Mouse (Mus musculus): Measurements from ENCODE around the gene Rer1. TPM values are rescaled to one million over a fixed set of nuclear protein-coding genes. Genes with fewer than 3 reads are reported as not detected.

Rer1 gene
- polyA plus RNA-seq, 1 experiment from 2014 or later: 167 TPM

GRCm38 (mm10) chr4:155118278-155118677, 32.1 kb upstream of the Rer1 start:
- H3K36me3 ChIP-seq (ENCODE audit: control insufficient read depth, insufficient read depth, low read length): no peaks in the 10 kb centered on the region
- ATAC-seq (ENCODE audit: low FRiP score, low TSS enrichment): no peak
- no peak overlapping the region for H3K9ac ChIP-seq (ENCODE audit: low read depth, low read length)
- no peaks in the 10 kb centered on the region for H3K9me3 ChIP-seq (ENCODE audit: control insufficient read depth, low read length)
- no peak overlapping the region for H3K4me2 ChIP-seq (replicated peaks; ENCODE audit: low read depth, low read length)
- peaks cover 12% of the 10 kb centered on the region for H3K4me1 ChIP-seq (ENCODE audit: control insufficient read depth, insufficient read depth, low read length)
- no peak overlapping the region for H3K4me3 ChIP-seq (ENCODE audit: low read length)
- H3K27ac ChIP-seq (ENCODE audit: low read depth, low read length): no peak overlapping the region
- no peaks in the 10 kb centered on the region for H3K27me3 ChIP-seq (ENCODE audit: control insufficient read depth, insufficient read depth, low read length)
- WGBS: 71% methylated on average over 10 of the region's 10 CpGs

GRCm38 (mm10) chr4:155117396-155117978, 31.3 kb upstream of the Rer1 start:
- no peaks in the 10 kb centered on the region for H3K9me3 ChIP-seq (ENCODE audit: control insufficient read depth, low read length)
- H3K4me2 ChIP-seq (replicated peaks; ENCODE audit: low read depth, low read length): no peak overlapping the region
- H3K9ac ChIP-seq (ENCODE audit: low read depth, low read length): no peak overlapping the region
- H3K27ac ChIP-seq (ENCODE audit: low read depth, low read length): no peak overlapping the region
- ATAC-seq (ENCODE audit: low FRiP score, low TSS enrichment): no peak
- no peak overlapping the region for H3K4me3 ChIP-seq (ENCODE audit: low read length)
- 78% methylated on average over 6 of the region's 6 CpGs for WGBS
- H3K27me3 ChIP-seq (ENCODE audit: control insufficient read depth, insufficient read depth, low read length): no peaks in the 10 kb centered on the region
- H3K4me1 ChIP-seq (ENCODE audit: control insufficient read depth, insufficient read depth, low read length): peaks cover 7% of the 10 kb centered on the region
- no peaks in the 10 kb centered on the region for H3K36me3 ChIP-seq (ENCODE audit: control insufficient read depth, insufficient read depth, low read length)

- WGBS: 72% methylated on average over 4 of the region's 4 CpGs
- Histone ChIP-seq H3K9ac (ENCODE audit: low read depth, low read length) (no peak overlapping the region), H3K36me3 (ENCODE audit: control insufficient read depth, insufficient read depth, low read length) (no peaks in the 10 kb centered on the region), H3K4me3 (ENCODE audit: low read length) (no peak overlapping the region), H3K4me1 (ENCODE audit: control insufficient read depth, insufficient read depth, low read length) (no peaks in the 10 kb centered on the region), H3K4me2 (replicated peaks; ENCODE audit: low read depth, low read length) (no peak overlapping the region), H3K27me3 (ENCODE audit: control insufficient read depth, insufficient read depth, low read length) (no peaks in the 10 kb centered on the region), H3K9me3 (ENCODE audit: control insufficient read depth, low read length) (no peaks in the 10 kb centered on the region), H3K27ac (ENCODE audit: low read depth, low read length) (no peak overlapping the region)
- no peak for ATAC-seq (ENCODE audit: low FRiP score, low TSS enrichment)
These were observed 30.4 kb upstream of the Rer1 start for GRCm38 (mm10) chr4:155116607-155117006.

GRCm38 (mm10) chr4:155113766-155114410, 27.7 kb upstream of the Rer1 start:
- Histone ChIP-seq H3K36me3 (ENCODE audit: control insufficient read depth, insufficient read depth, low read length) (no peaks in the 10 kb centered on the region), H3K27me3 (ENCODE audit: control insufficient read depth, insufficient read depth, low read length) (no peaks in the 10 kb centered on the region), H3K4me1 (ENCODE audit: control insufficient read depth, insufficient read depth, low read length) (0 out of 2 replicates have a peak, but pooled peaks cover 4% of the 10 kb centered on the region), H3K9ac (ENCODE audit: low read depth, low read length) (no peak overlapping the region), H3K4me2 (replicated peaks; ENCODE audit: low read depth, low read length) (no peak overlapping the region), H3K4me3 (ENCODE audit: low read length) (no peak overlapping the region), H3K27ac (ENCODE audit: low read depth, low read length) (no peak overlapping the region), H3K9me3 (ENCODE audit: control insufficient read depth, low read length) (no peaks in the 10 kb centered on the region)
- 68% methylated on average over 8 of the region's 8 CpGs for WGBS
- ATAC-seq (ENCODE audit: low FRiP score, low TSS enrichment): no peak

- 55% methylated on average over 5 of the region's 5 CpGs for WGBS
- no peak overlapping the region for H3K9ac ChIP-seq (ENCODE audit: low read depth, low read length)
- H3K4me3 ChIP-seq (ENCODE audit: low read length): no peak overlapping the region
- H3K4me2 ChIP-seq (replicated peaks; ENCODE audit: low read depth, low read length): no peak overlapping the region
- no peaks in the 10 kb centered on the region for H3K9me3 ChIP-seq (ENCODE audit: control insufficient read depth, low read length)
- no peak for ATAC-seq (ENCODE audit: low FRiP score, low TSS enrichment)
- no peak overlapping the region; the same call in 1 of the 2 replicates for H3K27ac ChIP-seq (ENCODE audit: low read depth, low read length)
- no peaks in the 10 kb centered on the region for H3K36me3 ChIP-seq (ENCODE audit: control insufficient read depth, insufficient read depth, low read length)
- H3K27me3 ChIP-seq (ENCODE audit: control insufficient read depth, insufficient read depth, low read length): no peaks in the 10 kb centered on the region
- H3K4me1 ChIP-seq (ENCODE audit: control insufficient read depth, insufficient read depth, low read length): 0 out of 2 replicates have a peak, but pooled peaks cover 4% of the 10 kb centered on the region
These were observed 23.3 kb upstream of the Rer1 start for GRCm38 (mm10) chr4:155109471-155109870.

- H3K36me3 ChIP-seq (ENCODE audit: control insufficient read depth, insufficient read depth, low read length): no peaks in the 10 kb centered on the region
- 94% methylated on average over 4 of the region's 4 CpGs for WGBS
- H3K27me3 ChIP-seq (ENCODE audit: control insufficient read depth, insufficient read depth, low read length): no peaks in the 10 kb centered on the region
- H3K4me2 ChIP-seq (replicated peaks; ENCODE audit: low read depth, low read length): no peak overlapping the region
- 0 out of 2 replicates have a peak, but pooled peaks cover 4% of the 10 kb centered on the region for H3K4me1 ChIP-seq (ENCODE audit: control insufficient read depth, insufficient read depth, low read length)
- no peak for ATAC-seq (ENCODE audit: low FRiP score, low TSS enrichment)
- H3K9me3 ChIP-seq (ENCODE audit: control insufficient read depth, low read length): no peaks in the 10 kb centered on the region
- H3K27ac ChIP-seq (ENCODE audit: low read depth, low read length): no peak overlapping the region
- H3K9ac ChIP-seq (ENCODE audit: low read depth, low read length): no peak overlapping the region
- no peak overlapping the region for H3K4me3 ChIP-seq (ENCODE audit: low read length)
These were observed 21.7 kb upstream of the Rer1 start for GRCm38 (mm10) chr4:155107886-155108285.

- ATAC-seq (ENCODE audit: low FRiP score, low TSS enrichment): no peak
- H3K9me3 ChIP-seq (ENCODE audit: control insufficient read depth, low read length): no peaks in the 10 kb centered on the region
- H3K4me1 ChIP-seq (ENCODE audit: control insufficient read depth, insufficient read depth, low read length): no peaks in the 10 kb centered on the region
- H3K4me3 ChIP-seq (ENCODE audit: low read length): no peak overlapping the region
- H3K27me3 ChIP-seq (ENCODE audit: control insufficient read depth, insufficient read depth, low read length): no peaks in the 10 kb centered on the region
- WGBS: 66% methylated on average over 4 of the region's 4 CpGs
- H3K9ac ChIP-seq (ENCODE audit: low read depth, low read length): no peak overlapping the region
- H3K27ac ChIP-seq (ENCODE audit: low read depth, low read length): no peak overlapping the region
- H3K36me3 ChIP-seq (ENCODE audit: control insufficient read depth, insufficient read depth, low read length): no peaks in the 10 kb centered on the region
- no peak overlapping the region for H3K4me2 ChIP-seq (replicated peaks; ENCODE audit: low read depth, low read length)
These were observed 12.4 kb upstream of the Rer1 start for GRCm38 (mm10) chr4:155098572-155098971.

- H3K27ac ChIP-seq (ENCODE audit: low read depth, low read length): no peak overlapping the region
- ATAC-seq (ENCODE audit: low FRiP score, low TSS enrichment): no peak
These were observed 11.3 kb upstream of the Rer1 start for GRCm38 (mm10) chr4:155097452-155097851.

GRCm38 (mm10) chr4:155095967-155096366, 9.8 kb upstream of the Rer1 start:
- no peak overlapping the region for H3K4me3 ChIP-seq (ENCODE audit: low read length)
- no peak overlapping the region for H3K27ac ChIP-seq (ENCODE audit: low read depth, low read length)
- ATAC-seq (ENCODE audit: low FRiP score, low TSS enrichment): no peak

More at GRCm38 (mm10) chr4:155097452-155097851, 11.3 kb upstream of the Rer1 start:
- no peak overlapping the region for H3K4me2 ChIP-seq (replicated peaks; ENCODE audit: low read depth, low read length)
- H3K4me3 ChIP-seq (ENCODE audit: low read length): no peak overlapping the region
- no peaks in the 10 kb centered on the region for H3K36me3 ChIP-seq (ENCODE audit: control insufficient read depth, insufficient read depth, low read length)
- H3K9me3 ChIP-seq (ENCODE audit: control insufficient read depth, low read length): no peaks in the 10 kb centered on the region
- H3K27me3 ChIP-seq (ENCODE audit: control insufficient read depth, insufficient read depth, low read length): no peaks in the 10 kb centered on the region
- H3K4me1 ChIP-seq (ENCODE audit: control insufficient read depth, insufficient read depth, low read length): no peaks in the 10 kb centered on the region
- WGBS: 81% methylated on average over 6 of the region's 6 CpGs
- no peak overlapping the region for H3K9ac ChIP-seq (ENCODE audit: low read depth, low read length)

More at GRCm38 (mm10) chr4:155095967-155096366, 9.8 kb upstream of the Rer1 start:
- Histone ChIP-seq H3K9me3 (ENCODE audit: control insufficient read depth, low read length) (no peaks in the 10 kb centered on the region), H3K36me3 (ENCODE audit: control insufficient read depth, insufficient read depth, low read length) (0 out of 2 replicates have a peak, but pooled peaks cover 2% of the 10 kb centered on the region), H3K27me3 (ENCODE audit: control insufficient read depth, insufficient read depth, low read length) (no peaks in the 10 kb centered on the region), H3K9ac (ENCODE audit: low read depth, low read length) (no peak overlapping the region), H3K4me2 (replicated peaks; ENCODE audit: low read depth, low read length) (no peak overlapping the region), H3K4me1 (ENCODE audit: control insufficient read depth, insufficient read depth, low read length) (no peaks in the 10 kb centered on the region)
- WGBS: 67% methylated on average over 8 of the region's 8 CpGs
